In genomic region chr16:32541338-32542179, GRCm38 (mm10) we compare ENCODE assay signal across 13 mouse cellular contexts. TPM values are rescaled to one million over a fixed set of nuclear protein-coding genes. Genes with fewer than 3 reads are reported as not detected.
A peak's percentile ranks its signal among the peaks of the same experiment; 100 is the strongest.
DNase-seq lines count a peak whose midpoint lies in the region; ATAC-seq lines count a peak whose summit lies in the region.
"Had no signal": no experiment of that assay in that cellular context is flagged by ENCODE, and none has a peak within 500 bp of the region (broad histone marks: within the 10 kb centered on the region; RNA-seq: fewer than 3 reads in every experiment).

No protein-coding gene starts in this region.

- ATAC-seq in common myeloid progenitor, adult 5-6 weeks (replicated peaks; ENCODE audit: low read depth, poor library complexity, severe bottlenecking): peak; percentile 36; the same call in 1 of the 2 replicates
- ATAC-seq in liver, embryonic 12.5 days: peak; percentile 77
- ATAC-seq: forebrain, postnatal 0 days had no signal

- no peaks in the 10 kb centered on the region for H3K36me3 ChIP-seq in liver, embryonic 12.5 days
- H3K36me3 ChIP-seq: embryonic facial prominence, embryonic 13.5 days had no signal

- peak; percentile 47 for DNase-seq in adrenal gland, adult 8-10 months
- DNase-seq in adrenal gland, postnatal 25 days: no peak
- peak; percentile 72 for DNase-seq in 416B (ENCODE audit: low read depth)
- no peak for DNase-seq in frontal cortex, postnatal 36 days (ENCODE audit: low spot score in 2 of 2)
- no peak for DNase-seq in thymus, postnatal 25 days
- DNase-seq in gastrocnemius, adult 8-10 months (ENCODE audit: low spot score in 2 of 2): no peak
- DNase-seq: cerebellum, postnatal 14 days; forebrain, postnatal 0 days had no signal

- H3K4me2 ChIP-seq in liver, embryonic 12.5 days: no peak overlapping the region
- H3K4me2 ChIP-seq: embryonic facial prominence, embryonic 13.5 days had no signal

- H3K9ac ChIP-seq in liver, embryonic 12.5 days: peak overlapping the region; percentile 54
- H3K9ac ChIP-seq: embryonic facial prominence, embryonic 13.5 days; forebrain, postnatal 0 days had no signal

- 46% methylated on average over 6 of the region's 6 CpGs for WGBS in liver, embryonic 12.5 days (ENCODE audit: insufficient replicate concordance)

- H3K9me3 ChIP-seq in liver, embryonic 12.5 days (replicated peaks): no peaks in the 10 kb centered on the region; the same call in 1 of the 2 replicates
- H3K9me3 ChIP-seq: embryonic facial prominence, embryonic 13.5 days had no signal

- H3K4me1 ChIP-seq in liver, embryonic 12.5 days: peaks cover 68% of the 10 kb centered on the region
- H3K4me1 ChIP-seq: embryonic facial prominence, embryonic 13.5 days had no signal

- peak overlapping the region; percentile 84 for H3K27ac ChIP-seq in liver, embryonic 12.5 days
- H3K27ac ChIP-seq: embryonic facial prominence, embryonic 13.5 days had no signal

- H3K27me3 ChIP-seq in liver, embryonic 12.5 days (replicated peaks): 0 out of 2 replicates have a peak, but pooled peaks cover 6% of the 10 kb centered on the region
- H3K27me3 ChIP-seq: embryonic facial prominence, embryonic 13.5 days had no signal

- H3K4me3 ChIP-seq in liver, embryonic 12.5 days: no peak overlapping the region
- H3K4me3 ChIP-seq: embryonic facial prominence, embryonic 13.5 days had no signal

RNA-seq across cellular contexts. Expression of gene Zdhhc19, which starts 45.5 kb away (rescaled TPM):
- not detected for total RNA-seq in adrenal gland, adult 8-10 months (2022)
- total RNA-seq in adrenal gland, postnatal 25 days (2021): not detected in 2 replicates
- total RNA-seq in common myeloid progenitor, adult 5-6 weeks (2017): not detected in 2 replicates
- not detected in 2 replicates for polyA plus RNA-seq in liver, embryonic 12.5 days (2016; fragmentation: Nextera tagmentation; extraction: Ambion mirVana)
- total RNA-seq in gastrocnemius, adult 8-10 months (2022): not detected
- total RNA-seq: forebrain, postnatal 0 days had no signal
- polyA plus RNA-seq: embryonic facial prominence, embryonic 13.5 days; forebrain, postnatal 0 days; heart, embryonic 14.5 days; lung, embryonic 16.5 days had no signal

RNA-seq across cellular contexts. Expression of gene Slc51a, which starts 53.9 kb away (rescaled TPM):
- total RNA-seq in adrenal gland, adult 8-10 months (2022): under 1 TPM; 0.22 to 0.34 (median 0.27) TPM
- not detected in 2 replicates for total RNA-seq in adrenal gland, postnatal 25 days (2021)
- total RNA-seq in common myeloid progenitor, adult 5-6 weeks (2017): 0.92 TPM in 1 of 2 replicates, not detected in the other
- polyA plus RNA-seq in liver, embryonic 12.5 days (2016; fragmentation: Nextera tagmentation; extraction: Ambion mirVana): 0.57 and 0.66 TPM in 2 replicates
- not detected for total RNA-seq in gastrocnemius, adult 8-10 months (2022)
- total RNA-seq: forebrain, postnatal 0 days had no signal

Comparison
In these comparisons a context has a peak if more than half of its experiments do, and no peak if none do; other contexts are left out.
1. DNase-seq: peak in adrenal gland, adult 8-10 months (single experiment) and 416B (single experiment); none in adrenal gland, postnatal 25 days (single experiment), frontal cortex, postnatal 36 days (0 of 2), thymus, postnatal 25 days (single experiment) and gastrocnemius, adult 8-10 months (0 of 2).